Mouse (Mus musculus) liver, embryonic 14.5 days (tissue): Measurements from ENCODE around the gene Apex1. TPM values are rescaled to one million over a fixed set of nuclear protein-coding genes. Genes with fewer than 3 reads are reported as not detected.
"Not testable (repeated sequence)": the region's sequence is repeated elsewhere in the genome, so short reads cannot be mapped to it uniquely, and the experiment has no call there.

ENCODE experiments used
- ATAC-seq: fragments of 200-750 bp; cut with Nextera tagmentation; 2 replicates; pipeline ENCODE4 v1.8.0; 2017; ENCODE audit warnings: moderate number of reproducible peaks, mild to moderate bottlenecking, moderate library complexity; ENCODE audit not compliant: insufficient read depth
- DNase-seq, 3 experiments: peaks; one replicate each; pipeline ENCODE4 v3.0.0-alpha.2; 2012 to 2013; ENCODE audit warnings: low read depth in 3 of 3, low spot score in 3 of 3
- H3K27ac ChIP-seq: fragments of 300-500 bp; sonication (generic); 2 replicates; pipeline ENCODE4 v1.5.1; 2014; ENCODE audit warnings: moderate library complexity, mild to moderate bottlenecking, control low read depth, inconsistent platforms
- H3K27me3 ChIP-seq: fragments of 300-500 bp; sonication (generic); 2 replicates; pipeline ENCODE4 v1.6.1; 2014; ENCODE audit warnings: mild to moderate bottlenecking, low read length, moderate library complexity; ENCODE audit not compliant: control insufficient read depth, insufficient read depth
- H3K36me3 ChIP-seq: fragments of 300-500 bp; sonication (generic); replicated peaks from 2 replicates; pipeline ENCODE4 v1.6.1; 2014; ENCODE audit warnings: low read depth; ENCODE audit not compliant: control insufficient read depth, insufficient read depth
- H3K4me1 ChIP-seq, 2 experiments: fragments of 200-500 bp in 1 of 2; fragments of 300-500 bp in 1 of 2; sonication (generic) in 1 of 2; replicated peaks; 2 replicates each; pipeline ENCODE4 v1.6.1; 2012 to 2014; ENCODE audit warnings: antibody characterized with exemption in 1 of 2, inconsistent platforms in 1 of 2, low read length in 1 of 2; ENCODE audit not compliant: control insufficient read depth in 2 of 2, insufficient read depth in 2 of 2
- H3K4me2 ChIP-seq: fragments of 300-500 bp; sonication (generic); 2 replicates; pipeline ENCODE4 v1.6.1; 2014; ENCODE audit warnings: low read depth, mild to moderate bottlenecking, control low read depth, moderate library complexity
- H3K4me3 ChIP-seq, 2 experiments: fragments of 200-500 bp in 1 of 2; fragments of 300-500 bp in 1 of 2; sonication (generic) in 1 of 2; 2 replicates each; pipeline ENCODE4 v1.5.1; 2012 to 2014; ENCODE audit warnings: low read depth in 2 of 2, low read length in 2 of 2, mild to moderate bottlenecking in 2 of 2, control low read depth in 1 of 2, inconsistent platforms in 1 of 2, moderate library complexity in 1 of 2; ENCODE audit not compliant: insufficient read depth in 1 of 2
- H3K9ac ChIP-seq: fragments of 300-500 bp; sonication (generic); replicated peaks from 2 replicates; pipeline ENCODE4 v1.6.1; 2014; ENCODE audit warnings: mild to moderate bottlenecking, control low read depth, moderate library complexity
- H3K9me3 ChIP-seq: fragments of 300-500 bp; sonication (generic); 2 replicates; pipeline ENCODE4 v1.6.1; 2016; ENCODE audit warnings: low read length, mixed read lengths; ENCODE audit not compliant: control insufficient read depth
- CTCF ChIP-seq: IDR thresholded peaks from 2 replicates; pipeline ENCODE4 v1.5.1; 2016; ENCODE audit warnings: antibody characterized with exemption, low read depth, control low read depth
- EP300 ChIP-seq: IDR thresholded peaks from 2 replicates; pipeline ENCODE4 v1.6.1; 2016; ENCODE audit warnings: antibody characterized with exemption, low read depth
- WGBS: fragments of 180-500 bp; shearing (Covaris S2); extraction: QIAGEN DNeasy Blood & Tissue Kit; methylation state at CpG from one replicate; pipeline ENCODE4 v1.1.7; 2014; ENCODE audit not compliant: insufficient replicate concordance; 5-methylcytosine and 5-hydroxymethylcytosine counted together
- polyA plus RNA-seq, 2 experiments: library from polyadenylated mRNA; depleted of rRNA in 1 of 2; stranded (reverse) in 1 of 2; unstranded in 1 of 2; fragments of >200 nt; fragmentation: Nextera tagmentation in 1 of 2; extraction: Ambion mirVana in 1 of 2; gene quantifications; 2 replicates each; pipeline versions ENCODE4 v1.2.1 to v1.2.3; 2012 to 2014

The Apex1 gene
- polyA plus RNA-seq, 2 experiments: 51.3 to 90.8 TPM

GRCm38 (mm10) chr14:50895985-50896746 is 28.6 kb upstream of the Apex1 start:
- peak; percentile 27 to 31 (median 28) for DNase-seq
- no peaks in the 10 kb centered on the region for H3K9me3 ChIP-seq
- peak overlapping the region; percentile 9; the same call in 1 of the 2 replicates for H3K9ac ChIP-seq
- peaks cover 9% of the 10 kb centered on the region for H3K27me3 ChIP-seq
- H3K4me1 ChIP-seq: peaks cover 0 to 2% of the 10 kb centered on the region in 2 experiments; a peak in 1 of 4 replicates
- TF ChIP-seq EP300 (no peak), CTCF (no peak)
- 25% methylated on average over 19 of the region's 19 CpGs for WGBS
- H3K4me2 ChIP-seq: peak overlapping the region; percentile 60
- peak; percentile 53; the same call in 1 of the 2 replicates for ATAC-seq
- H3K4me3 ChIP-seq: peak overlapping the region; percentile 2 to 38
- no peaks in the 10 kb centered on the region for H3K36me3 ChIP-seq
- no peak overlapping the region for H3K27ac ChIP-seq

- H3K36me3 ChIP-seq: no peaks in the 10 kb centered on the region
- no peak for DNase-seq
- TF ChIP-seq CTCF (no peak), EP300 (no peak)
- H3K9me3 ChIP-seq: no peaks in the 10 kb centered on the region
- 21% methylated on average over 23 of the region's 23 CpGs for WGBS
- H3K4me1 ChIP-seq: peaks cover 0 to 2% of the 10 kb centered on the region in 2 experiments; a peak in 1 of 4 replicates
- peak overlapping the region; percentile 60 for H3K4me2 ChIP-seq
- 0 out of 2 replicates have a peak, but pooled peaks have one; percentile 18 for ATAC-seq
- H3K27me3 ChIP-seq: peaks cover 9% of the 10 kb centered on the region
- no peak overlapping the region for H3K27ac ChIP-seq
- no peak overlapping the region for H3K9ac ChIP-seq
- peak overlapping the region; percentile 2 to 38 for H3K4me3 ChIP-seq
Measured at GRCm38 (mm10) chr14:50896747-50897373, 27.9 kb upstream of the Apex1 start.

- peak within 1 kb of the TSS; percentile 2 to 38 for H3K4me3 ChIP-seq
Measured at GRCm38 (mm10) chr14:50897374-50897765, 27.4 kb upstream of the Apex1 start, which contains the start of gene Klhl33. Klhl33 (minus strand) TSS chr14:50897507.

GRCm38 (mm10) chr14:50897992-50898391 is 26.8 kb upstream of the Apex1 start:
- not testable (repeated sequence) for H3K4me3 ChIP-seq, H3K9me3 ChIP-seq, H3K4me1 ChIP-seq, H3K27ac ChIP-seq, H3K9ac ChIP-seq, H3K4me2 ChIP-seq, H3K36me3 ChIP-seq, ATAC-seq, DNase-seq, H3K27me3 ChIP-seq
- WGBS: 21% methylated on average over 2 of the region's 2 CpGs

More at GRCm38 (mm10) chr14:50897374-50897765, 27.4 kb upstream of the Apex1 start, which contains the start of gene Klhl33:
- peaks cover 9% of the 10 kb centered on the region for H3K27me3 ChIP-seq
- ATAC-seq (no peak), DNase-seq (no peak)
- 34% methylated on average over 7 of the region's 7 CpGs for WGBS
- peak within 1 kb of the TSS; percentile 9; the same call in 1 of the 2 replicates for H3K9ac ChIP-seq
- peaks cover 0 to 2% of the 10 kb centered on the region in 2 experiments; a peak in 1 of 4 replicates for H3K4me1 ChIP-seq
- no peaks in the 10 kb centered on the region for H3K9me3 ChIP-seq
- H3K36me3 ChIP-seq: no peaks in the 10 kb centered on the region
- no peak within 1 kb of the TSS for H3K27ac ChIP-seq
- TF ChIP-seq EP300 (no peak), CTCF (no peak)
- peak within 1 kb of the TSS; percentile 60 for H3K4me2 ChIP-seq
